Comparison of ENCODE assay signal across 26 mouse cellular contexts in genomic region chr13:83162761-83163160, GRCm38 (mm10).
A peak's percentile ranks its signal among the peaks of the same experiment; 100 is the strongest.
DNase-seq lines count a peak whose midpoint lies in the region; ATAC-seq lines count a peak whose summit lies in the region.
"Had no signal": no experiment of that assay in that cellular context is flagged by ENCODE, and none has a peak within 500 bp of the region (broad histone marks: within the 10 kb centered on the region; RNA-seq: fewer than 3 reads in every experiment).

No protein-coding gene starts in this region.

- no peaks in the 10 kb centered on the region for H3K9me3 ChIP-seq in hindbrain, embryonic 11.5 days (ENCODE audit: control insufficient read depth, low read length)
- H3K9me3 ChIP-seq: embryonic facial prominence, embryonic 10.5 days; embryonic facial prominence, embryonic 13.5 days; forebrain, embryonic 12.5 days; forebrain, embryonic 15.5 days; hindbrain, embryonic 13.5 days had no signal

- no peak for DNase-seq in frontal cortex, postnatal 10 days (ENCODE audit: low spot score in 2 of 2)
- peak; percentile 51 for DNase-seq in layer of hippocampus, adult 9-11 months
- no peak for DNase-seq in layer of hippocampus, postnatal 25 days (ENCODE audit: extremely low spot score in 1 of 2, low spot score in 1 of 2)
- DNase-seq in right cerebral cortex, adult 18-20 months, result peak; percentile 7
- no peak for DNase-seq in right cerebral cortex, postnatal 10 days (ENCODE audit: low spot score in 2 of 2)
- DNase-seq in telencephalon, adult 2 months (ENCODE audit: low read depth, low spot score), result peak; percentile 22
- DNase-seq in hindbrain, embryonic 11.5 days (ENCODE audit: low spot score), result no peak
- DNase-seq: adrenal gland, postnatal 10 days; adrenal gland, postnatal 36 days; cerebellum, adult 11-12 months; cerebellum, adult 8-10 months; cerebellum, postnatal 25 days; embryo, embryonic 11 days; gastrocnemius, adult 2 months; gastrocnemius, postnatal 14 days; heart, adult 11 months had no signal

- no peaks in the 10 kb centered on the region for H3K36me3 ChIP-seq in hindbrain, embryonic 11.5 days (ENCODE audit: control insufficient read depth, insufficient read depth, low read length)
- H3K36me3 ChIP-seq: embryonic facial prominence, embryonic 10.5 days; embryonic facial prominence, embryonic 13.5 days; forebrain, embryonic 12.5 days; forebrain, embryonic 15.5 days; hindbrain, embryonic 13.5 days had no signal

- 77% methylated on average over 4 of the region's 4 CpGs for WGBS in hindbrain, embryonic 11.5 days

- ATAC-seq in frontal cortex, adult (ENCODE audit: low TSS enrichment), result peak; percentile 62
- ATAC-seq in hindbrain, embryonic 11.5 days (ENCODE audit: low FRiP score), result no peak
- ATAC-seq: forebrain, embryonic 15.5 days; hindbrain, embryonic 16.5 days; Patski had no signal

- H3K27ac ChIP-seq in hindbrain, embryonic 11.5 days (ENCODE audit: low read depth, low read length), result no peak overlapping the region
- H3K27ac ChIP-seq: embryonic facial prominence, embryonic 10.5 days; embryonic facial prominence, embryonic 13.5 days; forebrain, embryonic 12.5 days; forebrain, embryonic 15.5 days; gastrocnemius, adult 2 months; hindbrain, embryonic 13.5 days had no signal

- H3K27me3 ChIP-seq in hindbrain, embryonic 11.5 days (ENCODE audit: control insufficient read depth, insufficient read depth, low read length), result no peaks in the 10 kb centered on the region
- H3K27me3 ChIP-seq: embryonic facial prominence, embryonic 13.5 days; forebrain, embryonic 12.5 days; forebrain, embryonic 15.5 days; hindbrain, embryonic 13.5 days; Patski had no signal

- H3K9ac ChIP-seq in hindbrain, embryonic 11.5 days (ENCODE audit: low read depth, low read length), result no peak overlapping the region
- H3K9ac ChIP-seq: embryonic facial prominence, embryonic 13.5 days; forebrain, embryonic 12.5 days; forebrain, embryonic 15.5 days; hindbrain, embryonic 13.5 days had no signal

- H3K4me1 ChIP-seq in hindbrain, embryonic 11.5 days (replicated peaks; ENCODE audit: control insufficient read depth, insufficient read depth, low read length), result no peaks in the 10 kb centered on the region
- H3K4me1 ChIP-seq: embryonic facial prominence, embryonic 10.5 days; embryonic facial prominence, embryonic 13.5 days; forebrain, embryonic 12.5 days; forebrain, embryonic 15.5 days; hindbrain, embryonic 13.5 days had no signal

- H3K4me2 ChIP-seq in hindbrain, embryonic 11.5 days (replicated peaks; ENCODE audit: low read depth, low read length), result no peak overlapping the region
- H3K4me2 ChIP-seq: embryonic facial prominence, embryonic 13.5 days; forebrain, embryonic 12.5 days; forebrain, embryonic 15.5 days; heart, embryonic 11.5 days; hindbrain, embryonic 13.5 days had no signal

- no peak overlapping the region for H3K4me3 ChIP-seq in hindbrain, embryonic 11.5 days (ENCODE audit: low read depth, low read length)
- H3K4me3 ChIP-seq: embryonic facial prominence, embryonic 10.5 days; embryonic facial prominence, embryonic 13.5 days; erythroblast, embryonic 14.5 days; forebrain, embryonic 12.5 days; forebrain, embryonic 15.5 days; gastrocnemius, adult 2 months; hindbrain, embryonic 13.5 days had no signal

Comparison
In these comparisons a context has a peak if more than half of its experiments do, and no peak if none do; other contexts are left out.
1. DNase-seq: peak in layer of hippocampus, adult 9-11 months (single experiment), right cerebral cortex, adult 18-20 months (single experiment) and telencephalon, adult 2 months (single experiment); none in frontal cortex, postnatal 10 days (0 of 2), layer of hippocampus, postnatal 25 days (0 of 2), right cerebral cortex, postnatal 10 days (0 of 2) and hindbrain, embryonic 11.5 days (single experiment).